Mouse (Mus musculus) monocyte, adult 5-6 weeks (primary cell): ENCODE data around the gene Hs6st3. TPM values are rescaled to one million over a fixed set of nuclear protein-coding genes. Genes with fewer than 3 reads are reported as not detected.
"Not testable (repeated sequence)": the region's sequence is repeated elsewhere in the genome, so short reads cannot be mapped to it uniquely, and the experiment has no call there.

ENCODE experiments used
- ATAC-seq: fragments of 153-309, 156-312 bp; replicated peaks from 2 replicates; pipeline ENCODE4 v1.8.0; 2017; ENCODE audit warnings: mild to moderate bottlenecking; ENCODE audit not compliant: low TSS enrichment, insufficient number of reproducible peaks, severe bottlenecking, poor library complexity, low FRiP score
- total RNA-seq: library from RNA; stranded (forward); fragments of 200-1000, 200-491, 200-594 nt; gene quantifications from 3 replicates; pipeline ENCODE4 v1.2.3, GENCODE M21; 2017

Gene Hs6st3
- total RNA-seq, 1 experiment from 2014 or later: not detected

- no peak for ATAC-seq
Measured at GRCm38 (mm10) chr14:119227709-119228338, 89.7 kb downstream of the Hs6st3 start.

GRCm38 (mm10) chr14:119233598-119233997 is 95.5 kb downstream of the Hs6st3 start:
- no peak for ATAC-seq

- no peak for ATAC-seq
Measured at GRCm38 (mm10) chr14:119247131-119247530, 109.0 kb downstream of the Hs6st3 start.

GRCm38 (mm10) chr14:119248001-119248607 is 110.0 kb downstream of the Hs6st3 start:
- no peak for ATAC-seq

- ATAC-seq: no peak
Measured at GRCm38 (mm10) chr14:119250353-119250752, 112.2 kb downstream of the Hs6st3 start.

- no peak for ATAC-seq
Measured at GRCm38 (mm10) chr14:119255396-119255795, 117.3 kb downstream of the Hs6st3 start.

- no peak for ATAC-seq
Measured at GRCm38 (mm10) chr14:119257072-119257471, 118.9 kb downstream of the Hs6st3 start.

GRCm38 (mm10) chr14:119260176-119260962 is 122.2 kb downstream of the Hs6st3 start:
- ATAC-seq: no peak

GRCm38 (mm10) chr14:119266334-119266733 is 128.2 kb downstream of the Hs6st3 start:
- no peak for ATAC-seq

- no peak for ATAC-seq
Measured at GRCm38 (mm10) chr14:119273088-119273487, 134.9 kb downstream of the Hs6st3 start.

- not testable (repeated sequence) for ATAC-seq
Measured at GRCm38 (mm10) chr14:119278156-119278555, 140.0 kb downstream of the Hs6st3 start.

- ATAC-seq: no peak
Measured at GRCm38 (mm10) chr14:119283951-119284350, 145.8 kb downstream of the Hs6st3 start.

GRCm38 (mm10) chr14:119289668-119290067 is 151.5 kb downstream of the Hs6st3 start:
- ATAC-seq: no peak

- no peak for ATAC-seq
Measured at GRCm38 (mm10) chr14:119294071-119294470, 155.9 kb downstream of the Hs6st3 start.

GRCm38 (mm10) chr14:119306461-119306860 is 168.3 kb downstream of the Hs6st3 start:
- no peak for ATAC-seq

- ATAC-seq: no peak
Measured at GRCm38 (mm10) chr14:119318379-119318778, 180.2 kb downstream of the Hs6st3 start.

GRCm38 (mm10) chr14:119347236-119347635 is 209.1 kb downstream of the Hs6st3 start:
- ATAC-seq: no peak

GRCm38 (mm10) chr14:119361414-119361813 is 223.3 kb downstream of the Hs6st3 start:
- ATAC-seq: no peak

- no peak for ATAC-seq
Measured at GRCm38 (mm10) chr14:119367866-119368425, 229.8 kb downstream of the Hs6st3 start.
